Mouse (Mus musculus) spleen, adult 12 weeks (tissue): Measurements from ENCODE around the gene Zc3h18.

Experiments
- DNase-seq: peaks from one replicate; pipeline ENCODE4 v3.0.0; 2022; ENCODE audit warnings: low spot score

Zc3h18 gene

DNA sequence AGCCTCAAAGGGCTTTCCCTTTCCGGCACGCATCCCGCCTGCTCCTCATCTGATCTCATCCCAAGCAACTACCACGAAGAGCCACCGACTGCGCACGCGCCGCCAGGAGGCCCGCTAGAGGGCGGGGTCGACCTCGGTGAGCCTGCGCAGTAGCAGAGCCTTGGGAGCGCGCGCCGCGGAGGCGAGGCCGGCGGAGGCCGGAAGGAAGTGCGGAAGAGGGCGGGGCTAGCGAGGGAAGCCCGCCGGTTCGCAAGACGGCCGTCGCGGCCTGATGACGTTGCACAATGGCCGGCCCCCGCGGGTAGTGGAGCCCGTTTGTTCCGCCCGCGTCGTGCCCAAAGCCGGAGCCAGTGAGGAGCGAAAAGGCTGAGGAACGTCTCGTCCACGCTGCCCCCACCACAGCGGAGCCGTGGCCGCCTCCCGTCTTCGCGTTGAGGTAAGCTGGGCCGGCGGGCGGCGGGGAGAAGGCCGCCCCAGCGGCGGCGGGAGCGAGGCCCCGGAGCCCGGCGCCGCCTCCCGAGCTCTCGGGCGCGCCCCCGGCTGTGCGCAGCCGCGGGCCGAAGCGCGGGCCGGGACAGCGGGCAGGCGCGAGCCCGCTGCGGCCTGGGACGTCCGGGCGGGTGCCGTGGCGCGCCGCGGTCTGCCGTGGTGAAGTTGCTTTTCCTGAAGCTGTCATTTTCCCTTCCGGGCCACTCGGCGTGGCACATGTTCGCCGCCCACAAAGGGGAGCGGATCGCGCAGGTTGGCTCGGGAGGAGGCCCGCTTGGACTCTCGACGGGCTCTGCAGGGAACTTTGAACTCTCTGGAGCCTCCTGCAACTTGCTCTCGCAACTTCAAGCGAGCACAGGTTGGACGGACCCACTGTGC is at the start of gene Zc3h18:
TSS of gene Zc3h18 (plus strand) at position 245 of the 867 bp plus-strand sequence.
- peak; percentile 99 for DNase-seq

- no peak for DNase-seq
These were observed 47.3 kb upstream of the Zc3h18 start for GRCm38 (mm10) chr8:122329072-122329471.

DNA sequence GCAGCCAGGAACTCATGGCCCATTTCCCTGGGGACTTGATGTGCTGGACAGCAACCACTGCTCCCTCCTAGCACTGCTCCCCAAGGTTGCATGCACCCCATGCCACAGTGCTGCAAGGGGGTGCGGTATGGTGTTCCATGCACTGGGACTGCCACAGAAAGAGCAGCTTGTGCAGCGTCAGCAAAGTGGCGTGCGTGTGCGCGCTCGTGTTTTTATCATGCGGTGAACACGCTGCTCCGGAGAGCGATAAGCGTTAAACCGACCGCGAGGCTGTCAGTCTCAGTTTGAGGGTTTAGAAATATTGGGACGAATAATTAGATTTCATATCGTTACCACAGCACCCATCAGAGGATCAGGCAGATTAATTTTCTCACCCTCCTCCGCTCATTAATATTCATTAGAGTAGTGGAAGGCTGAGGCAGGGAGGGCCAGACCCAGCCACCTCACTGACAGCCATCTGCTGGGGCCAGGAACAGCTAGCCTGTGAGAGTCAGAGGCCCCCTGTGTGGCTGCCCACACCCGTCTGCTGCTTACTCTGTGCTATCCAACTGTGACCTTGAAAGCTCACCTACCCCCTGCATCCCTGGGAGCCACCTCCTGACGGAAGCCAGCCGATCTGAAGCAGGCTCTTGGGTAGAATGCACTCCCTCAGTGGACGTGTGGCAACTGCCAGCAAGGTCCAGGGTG is 46.7 kb upstream of the Zc3h18 start:
- no peak for DNase-seq

DNA sequence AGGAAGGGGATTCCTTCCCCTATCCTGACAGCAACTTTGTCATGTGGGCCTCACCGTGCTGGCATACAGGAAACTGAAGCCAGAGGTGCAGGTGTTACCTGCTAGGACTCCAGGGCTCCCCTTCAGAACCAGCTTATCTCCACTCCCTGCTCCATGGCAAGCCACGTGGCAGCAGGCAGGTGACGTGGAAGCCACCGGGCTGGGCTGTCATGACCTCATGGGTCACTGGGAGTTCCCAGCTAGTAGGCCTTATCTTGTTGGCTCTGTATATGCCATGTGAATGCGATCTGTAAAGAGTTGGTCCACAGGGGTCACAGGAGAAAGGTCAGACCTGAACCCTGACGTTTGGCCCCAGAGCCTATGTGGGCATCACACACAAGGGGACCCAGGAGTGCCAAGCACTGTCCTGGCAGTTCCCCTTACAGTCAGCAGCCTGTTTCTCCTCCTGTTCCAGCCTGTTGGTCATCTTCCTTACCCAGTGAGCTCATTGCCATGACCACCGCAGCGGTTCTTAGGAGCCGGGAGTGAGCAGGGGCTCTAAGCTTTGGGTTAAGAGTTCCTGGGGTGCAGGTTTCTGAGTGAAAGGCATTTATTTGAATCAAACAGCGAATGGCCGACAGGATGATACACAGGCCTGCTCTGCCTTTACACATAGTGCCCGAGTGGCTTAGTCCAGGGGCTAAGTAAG is 45.8 kb upstream of the Zc3h18 start:
- DNase-seq, result no peak

GRCm38 (mm10) chr8:122331134-122331523 is 45.3 kb upstream of the Zc3h18 start:
- no peak for DNase-seq

GRCm38 (mm10) chr8:122332753-122333506 is 43.5 kb upstream of the Zc3h18 start:
- DNase-seq, result peak; percentile 73

GRCm38 (mm10) chr8:122333531-122333930 is 42.9 kb upstream of the Zc3h18 start:
- DNase-seq, result peak; percentile 1

DNA sequence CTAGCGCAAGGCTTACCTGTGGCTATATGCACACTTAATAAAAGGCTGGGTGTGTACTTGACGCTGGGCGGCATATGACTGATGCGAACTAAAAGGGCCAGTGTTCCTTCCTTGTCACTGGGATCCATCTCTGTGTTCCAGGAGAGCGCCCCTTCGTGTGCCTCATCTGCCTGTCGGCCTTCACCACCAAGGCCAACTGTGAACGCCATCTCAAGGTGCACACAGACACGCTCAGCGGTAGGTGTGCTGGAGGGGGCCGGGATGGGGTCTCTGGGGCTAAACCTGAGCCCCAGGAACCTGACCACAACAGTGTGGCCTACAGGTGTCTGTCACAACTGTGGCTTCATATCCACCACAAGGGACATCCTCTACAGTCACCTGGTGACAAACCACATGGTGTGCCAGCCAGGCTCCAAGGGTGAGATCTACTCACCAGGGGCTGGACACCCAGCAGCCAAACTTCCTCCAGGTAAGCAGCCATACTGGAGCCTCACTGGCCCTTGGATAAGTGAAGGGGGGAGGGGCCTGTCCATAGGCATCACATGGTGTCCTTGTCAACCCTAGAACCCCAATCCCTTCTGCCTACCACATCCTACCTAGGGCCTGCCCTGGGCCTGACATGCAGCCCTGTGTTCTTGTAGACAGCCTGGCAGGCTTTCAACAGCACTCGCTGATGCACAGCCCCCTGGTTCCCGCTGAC is 41.5 kb upstream of the Zc3h18 start:
- peak; percentile 3 for DNase-seq

- no peak for DNase-seq
These were observed 40.7 kb upstream of the Zc3h18 start for GRCm38 (mm10) chr8:122335638-122336250.

DNA sequence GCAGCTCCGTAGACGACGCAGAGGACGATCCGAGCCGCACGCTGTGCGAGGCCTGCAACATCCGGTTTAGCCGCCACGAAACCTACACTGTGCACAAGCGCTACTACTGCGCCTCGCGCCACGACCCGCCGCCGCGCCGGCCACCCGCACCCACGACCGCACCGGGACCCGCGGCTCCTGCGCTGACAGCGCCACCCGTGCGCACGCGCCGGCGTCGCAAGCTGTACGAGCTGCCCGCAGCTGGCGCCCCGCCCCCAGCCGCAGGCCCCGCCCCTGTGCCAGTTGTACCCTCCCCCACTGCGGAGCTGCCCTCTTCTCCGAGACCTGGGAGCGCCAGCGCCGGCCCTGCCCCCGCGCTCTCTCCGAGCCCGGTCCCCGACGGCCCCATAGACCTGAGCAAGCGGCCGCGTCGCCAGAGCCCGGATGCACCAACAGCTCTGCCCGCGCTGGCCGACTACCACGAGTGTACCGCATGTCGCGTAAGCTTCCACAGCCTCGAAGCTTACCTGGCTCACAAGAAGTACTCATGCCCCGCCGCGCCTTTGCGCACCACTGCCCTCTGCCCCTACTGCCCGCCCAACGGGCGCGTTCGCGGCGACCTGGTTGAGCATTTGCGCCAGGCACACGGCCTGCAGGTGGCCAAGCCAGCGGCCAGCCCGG is 40.0 kb upstream of the Zc3h18 start:
- DNase-seq, result no peak

GRCm38 (mm10) chr8:122338852-122339251 is 37.6 kb upstream of the Zc3h18 start:
- DNase-seq, result no peak

GRCm38 (mm10) chr8:122340761-122341160 is 35.6 kb upstream of the Zc3h18 start:
- no peak for DNase-seq

DNA sequence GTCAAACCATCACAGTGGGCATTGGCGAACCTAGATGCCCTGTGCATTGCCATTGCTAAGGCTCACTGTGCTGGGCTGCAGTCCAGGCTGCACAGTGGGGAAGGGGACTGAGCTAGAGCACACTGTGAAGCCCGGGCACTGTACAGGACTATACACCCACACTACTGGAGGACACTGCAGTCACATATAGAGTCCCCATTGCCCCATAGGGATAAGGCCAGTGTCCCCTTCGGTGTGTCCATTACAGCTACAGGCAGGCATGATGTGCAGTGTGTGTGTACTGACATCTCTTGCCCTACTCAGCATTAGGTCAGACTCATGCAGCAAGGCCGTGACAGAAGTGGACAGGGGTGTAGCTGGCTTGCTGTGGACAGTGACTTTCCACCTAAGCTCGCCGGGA is 34.6 kb upstream of the Zc3h18 start:
- DNase-seq, result no peak

GRCm38 (mm10) chr8:122342362-122342761 is 34.0 kb upstream of the Zc3h18 start:
- DNase-seq, result no peak

GRCm38 (mm10) chr8:122342806-122343209 is 33.6 kb upstream of the Zc3h18 start:
- DNase-seq, result no peak

DNA sequence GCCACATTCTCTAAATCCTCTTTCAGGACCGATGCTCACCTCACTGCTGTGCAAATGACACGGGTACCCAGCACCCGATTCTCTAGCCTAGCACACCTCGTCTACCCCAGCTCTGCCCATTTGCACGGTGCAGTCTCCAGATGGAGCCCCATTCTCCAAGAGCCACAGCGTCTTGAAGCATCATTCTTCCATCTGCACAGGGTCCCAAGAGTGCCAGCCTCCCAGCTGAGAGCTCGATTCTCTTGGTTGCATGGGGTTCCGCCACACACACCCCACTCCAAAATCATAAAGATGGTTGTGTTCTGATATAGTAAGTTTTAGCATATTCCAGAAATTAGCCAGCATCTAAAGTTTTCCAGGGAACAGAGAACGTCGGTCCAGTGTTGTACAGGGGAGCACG is 33.1 kb upstream of the Zc3h18 start:
- DNase-seq, result no peak

- no peak for DNase-seq
These were observed 32.7 kb upstream of the Zc3h18 start for GRCm38 (mm10) chr8:122343758-122344157.

DNA sequence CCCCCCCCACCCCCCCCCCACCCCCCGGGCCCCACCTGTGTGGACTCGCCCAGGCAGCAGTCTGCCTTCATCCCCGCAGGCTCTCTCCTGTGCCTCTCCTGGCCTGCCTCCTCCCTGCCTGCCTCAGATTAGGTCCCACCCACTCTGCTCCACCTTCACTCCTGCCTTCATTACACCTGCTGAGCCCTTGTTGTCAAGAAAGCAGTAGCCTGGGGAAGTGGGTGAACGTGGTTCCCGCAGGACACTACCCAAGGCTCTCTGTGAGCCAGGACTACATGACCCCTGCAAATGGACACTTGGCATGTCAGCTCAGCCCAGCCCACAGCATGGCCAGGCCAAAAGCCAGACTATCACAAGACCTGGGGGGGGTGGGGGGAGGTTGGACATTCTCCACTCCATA is 32.2 kb upstream of the Zc3h18 start:
- no peak for DNase-seq

GRCm38 (mm10) chr8:122345181-122346095 is 31.0 kb upstream of the Zc3h18 start:
- no peak for DNase-seq
